Comparison of ENCODE assay signal across 8 mouse cellular contexts in genomic region chr16:33833781-33834482, GRCm38 (mm10). TPM values are rescaled to one million over a fixed set of nuclear protein-coding genes. Genes with fewer than 3 reads are reported as not detected.
DNase-seq lines count a peak whose midpoint lies in the region; ATAC-seq lines count a peak whose summit lies in the region.

No protein-coding gene starts in this region.

- no peak for ATAC-seq in cerebellum, adult (ENCODE audit: insufficient number of reproducible peaks, low FRiP score, low TSS enrichment)
- peak; percentile 51; the same call in 1 of the 2 replicates for ATAC-seq in intestine, embryonic 16.5 days
- ATAC-seq in liver, embryonic 15.5 days (ENCODE audit: insufficient read depth), result no peak
- ATAC-seq in inflammation-experienced regulatory T-cells, adult 6 months, result no peak

- peak overlapping the region; percentile 54 for H3K9ac ChIP-seq in intestine, embryonic 16.5 days (ENCODE audit: low read depth, low read length)
- no peak overlapping the region for H3K9ac ChIP-seq in liver, embryonic 15.5 days

- 8% methylated on average over 25 of the region's 25 CpGs for WGBS in intestine, embryonic 16.5 days
- WGBS in liver, embryonic 15.5 days (ENCODE audit: insufficient replicate concordance), result 4% methylated on average over 25 of the region's 25 CpGs

- DNase-seq in cerebellum, postnatal 10 days, result peak; percentile 24 to 34
- peak; percentile 11 for DNase-seq in c-Kit-positive CD71-positive TER-119-negative erythroid progenitor cells, embryonic 14.5 days (ENCODE audit: low read depth)
- peak; percentile 96 for DNase-seq in heart, adult 11 months
- DNase-seq in neural tube, embryonic 10.5 days (ENCODE audit: extremely low spot score, low spot score), result peak; percentile 67

- H3K36me3 ChIP-seq in intestine, embryonic 16.5 days (ENCODE audit: control insufficient read depth, insufficient read depth, low read length), result no peaks in the 10 kb centered on the region
- no peaks in the 10 kb centered on the region for H3K36me3 ChIP-seq in liver, embryonic 15.5 days (replicated peaks)

- H3K27me3 ChIP-seq in intestine, embryonic 16.5 days (replicated peaks; ENCODE audit: control insufficient read depth, insufficient read depth, low read length), result no peaks in the 10 kb centered on the region
- H3K27me3 ChIP-seq in liver, embryonic 15.5 days, result peaks cover 69% of the 10 kb centered on the region

- peak overlapping the region; percentile 68 for H3K4me2 ChIP-seq in intestine, embryonic 16.5 days (ENCODE audit: low read depth, low read length)
- peak overlapping the region; percentile 51 for H3K4me2 ChIP-seq in liver, embryonic 15.5 days

- H3K27ac ChIP-seq in intestine, embryonic 16.5 days (ENCODE audit: low read length), result peak overlapping the region; percentile 53; the same call in 1 of the 2 replicates
- peak overlapping the region; percentile 21 for H3K27ac ChIP-seq in liver, embryonic 15.5 days (replicated peaks)

- H3K4me1 ChIP-seq in intestine, embryonic 16.5 days (ENCODE audit: control insufficient read depth, insufficient read depth, low read length), result peaks cover 34% of the 10 kb centered on the region
- peaks cover 49% of the 10 kb centered on the region for H3K4me1 ChIP-seq in liver, embryonic 15.5 days (replicated peaks)

- H3K4me3 ChIP-seq in intestine, embryonic 16.5 days (ENCODE audit: low read length), result peak overlapping the region; percentile 39
- H3K4me3 ChIP-seq in liver, embryonic 15.5 days (replicated peaks), result peak overlapping the region; percentile 27

- H3K9me3 ChIP-seq in intestine, embryonic 16.5 days (ENCODE audit: control insufficient read depth, low read length), result no peaks in the 10 kb centered on the region
- H3K9me3 ChIP-seq in liver, embryonic 15.5 days (replicated peaks), result no peaks in the 10 kb centered on the region

RNA-seq across cellular contexts. Expression of gene Itgb5, which starts 4.5 kb away (rescaled TPM):
- polyA plus RNA-seq in intestine, embryonic 16.5 days (2015; fragmentation: Nextera tagmentation; extraction: Ambion mirVana), result 6.6 and 9.3 TPM in 2 replicates
- polyA plus RNA-seq in liver, embryonic 15.5 days (2015; fragmentation: Nextera tagmentation; extraction: Ambion mirVana), result 16.2 and 18.5 TPM in 2 replicates
- 1 to 10 TPM; 1.3 to 2.8 (median 1.7) TPM for polyA plus RNA-seq in inflammation-experienced regulatory T-cells, adult 6 months (2017; shearing (Covaris generic))

RNA-seq across cellular contexts. Expression of gene Muc13, which starts 40.1 kb away (rescaled TPM):
- polyA plus RNA-seq in intestine, embryonic 16.5 days (2015; fragmentation: Nextera tagmentation; extraction: Ambion mirVana), result 358 and 407 TPM in 2 replicates
- polyA plus RNA-seq in liver, embryonic 15.5 days (2015; fragmentation: Nextera tagmentation; extraction: Ambion mirVana), result 0.99 and 1.6 TPM in 2 replicates
- polyA plus RNA-seq in inflammation-experienced regulatory T-cells, adult 6 months (2017; shearing (Covaris generic)), result under 1 TPM in 1 of 3 experiments, not detected in 2; 0.78 TPM

Comparison
In these comparisons a context has a peak if more than half of its experiments do, and no peak if none do; other contexts are left out.
1. DNase-seq: peak in every context shown above with its lines; median percentile 96 in heart, adult 11 months; 67 in neural tube, embryonic 10.5 days; 29 in cerebellum, postnatal 10 days; 11 in c-Kit-positive CD71-positive TER-119-negative erythroid progenitor cells, embryonic 14.5 days.
2. RNA of gene Muc13, which starts 40.1 kb away (polyA plus RNA-seq): 358 to 407 TPM in intestine, embryonic 16.5 days; 0.99 to 1.6 TPM in liver, embryonic 15.5 days and 0.78 TPM in inflammation-experienced regulatory T-cells, adult 6 months; every median in the first group is over 100 times any median in the second.